Mouse (Mus musculus) G1E (cell line): Measurements from ENCODE around the gene Gm43738.

Source experiments
- CTCF ChIP-seq: IDR thresholded peaks from 2 replicates; pipeline ENCODE4 v1.5.1; 2012; ENCODE audit warnings: low read depth, low read length, inconsistent platforms, mixed read lengths
- GATA1 ChIP-seq: IDR thresholded peaks from 2 replicates; pipeline ENCODE4 v1.6.1; 2012; ENCODE audit warnings: borderline replicate concordance, low read length, inconsistent platforms, mixed read lengths
- POLR2AphosphoS5 ChIP-seq: IDR thresholded peaks from 2 replicates; pipeline ENCODE4 v1.6.1; 2012; ENCODE audit warnings: low read depth, low read length, inconsistent platforms; ENCODE audit not compliant: insufficient replicate concordance
- TAL1 ChIP-seq: conservative IDR thresholded peaks from 2 replicates; pipeline ENCODE4 v1.6.1; 2012; ENCODE audit warnings: low read depth, low read length, inconsistent platforms, mixed read lengths

DNA sequence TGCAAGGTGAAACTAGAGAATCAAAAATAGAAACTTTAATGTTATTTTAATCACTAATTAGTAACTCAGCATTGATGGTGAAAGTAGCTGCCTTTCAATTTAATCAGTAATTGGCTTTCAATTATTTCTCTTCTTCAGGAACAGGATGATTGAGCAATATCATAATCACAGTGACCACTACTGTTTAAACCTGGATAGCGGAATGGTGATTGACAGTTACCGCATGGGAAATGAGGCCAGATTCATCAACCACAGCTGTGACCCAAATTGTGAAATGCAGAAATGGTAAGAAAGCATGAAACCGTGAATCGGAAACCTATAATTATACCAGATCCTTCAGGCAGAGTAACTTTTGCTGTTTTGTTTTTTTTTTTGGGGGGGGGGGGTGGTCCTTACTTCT, 57.5 kb downstream of the Gm43738 start:
- TF ChIP-seq CTCF = no peak
- TF ChIP-seq GATA1 = no peak
- TF ChIP-seq TAL1 = no peak
- TF ChIP-seq POLR2AphosphoS5 = no peak
